Mouse (Mus musculus): Measurements from ENCODE around the gene Adam17. TPM values are rescaled to one million over a fixed set of nuclear protein-coding genes. Genes with fewer than 3 reads are reported as not detected.
A peak's percentile ranks its signal among the peaks of the same experiment; 100 is the strongest.

The Adam17 gene
- polyA plus RNA-seq, 1 experiment: 15.2 TPM

GRCm38 (mm10) chr12:21320317-21320716 lies 53.1 kb downstream of the Adam17 start:
- DNase-seq (ENCODE audit: low read depth, low spot score): no peak
- 78% methylated on average over 4 of the region's 4 CpGs for WGBS

DNA sequence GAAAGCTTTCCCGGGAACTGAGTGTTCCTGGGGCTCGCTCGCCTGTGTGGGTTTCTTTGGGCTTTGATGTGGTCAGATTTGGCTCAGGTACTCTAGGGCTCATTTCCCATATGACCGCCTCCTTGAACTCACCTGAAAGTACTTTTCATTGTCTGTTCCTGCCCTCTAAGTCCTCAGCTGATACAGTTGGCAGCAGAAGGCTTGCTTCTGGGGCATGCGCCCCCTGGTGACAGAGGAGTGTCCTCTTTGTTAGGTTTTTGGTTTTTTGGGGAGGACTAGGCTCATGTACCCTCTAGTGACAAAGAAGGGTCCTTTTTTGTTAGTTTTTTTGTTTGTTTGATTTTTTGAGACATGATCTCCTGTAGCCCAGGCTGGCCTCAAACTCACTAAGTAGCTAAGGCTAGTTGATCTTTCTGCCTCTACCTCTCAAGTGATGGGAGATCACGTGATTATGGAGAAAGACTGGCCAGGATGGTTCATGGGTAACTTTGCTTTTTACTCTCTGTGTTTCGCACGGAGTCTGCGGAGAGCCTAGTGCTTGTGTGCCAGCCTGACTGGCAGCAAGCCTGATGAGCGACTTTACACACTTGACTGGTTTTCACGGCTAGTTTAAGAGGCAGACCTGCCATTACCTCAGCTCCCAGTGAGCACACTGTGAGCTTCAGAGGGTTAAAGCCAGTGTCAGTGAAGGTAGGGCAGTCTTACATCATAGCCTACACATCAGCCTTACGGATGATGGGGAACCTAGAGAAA lies 55.1 kb downstream of the Adam17 start:
- no peak for DNase-seq (ENCODE audit: low read depth, low spot score)
- 83% methylated on average over 12 of the region's 12 CpGs for WGBS

- no peak for DNase-seq (ENCODE audit: low read depth, low spot score)
- 9% methylated on average over 7 of the region's 7 CpGs for WGBS
These were observed 56.6 kb downstream of the Adam17 start for GRCm38 (mm10) chr12:21316869-21317265.

DNA sequence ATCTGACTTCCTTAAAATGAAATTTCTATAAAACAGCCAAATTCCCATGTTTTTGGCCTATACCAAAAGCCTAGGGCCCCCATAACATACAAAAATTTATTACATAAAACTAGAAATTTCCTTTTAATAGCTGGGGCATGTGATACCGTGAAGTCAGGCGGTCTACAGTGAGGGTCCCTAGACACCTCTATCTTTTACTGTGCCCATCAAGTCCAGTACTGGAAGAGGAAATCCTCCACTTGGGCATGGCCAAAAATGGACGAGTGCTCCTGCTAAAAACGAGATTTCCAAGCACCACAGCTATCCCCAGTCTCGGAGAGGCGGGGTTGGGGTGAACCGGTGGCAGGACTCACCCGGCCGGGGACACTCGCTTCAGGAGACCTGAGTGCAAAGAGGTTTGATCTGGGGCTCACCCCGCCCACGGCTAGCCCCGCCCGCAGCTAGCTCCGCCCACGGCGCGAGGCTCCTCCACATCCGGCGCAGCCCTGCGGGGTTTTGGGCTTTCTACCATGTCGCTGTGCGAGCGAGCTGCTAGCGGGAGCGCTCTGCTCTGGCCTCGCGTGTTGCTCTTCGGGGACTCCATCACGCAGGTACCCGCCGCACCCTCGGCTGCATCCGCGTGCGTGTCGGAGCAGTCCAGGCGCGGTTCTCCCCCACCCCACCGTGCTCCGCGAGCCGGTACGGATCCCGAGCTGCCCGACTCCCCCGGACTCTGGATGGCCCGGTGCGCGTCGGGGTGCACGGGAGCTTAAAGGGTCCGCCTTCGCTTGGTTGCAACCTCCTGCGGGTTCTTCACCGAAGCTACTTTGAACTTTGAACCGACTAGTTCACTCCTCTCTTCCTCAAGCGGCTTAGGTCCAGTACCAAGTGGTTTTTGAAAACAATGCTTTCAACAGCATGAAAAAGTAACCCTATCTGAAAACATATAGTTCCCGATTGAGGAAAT lies 57.2 kb downstream of the Adam17 start, which contains the start of gene Iah1:
TSS of gene Iah1 (plus strand) at position 467 of the 946 bp plus-strand sequence.
- no peak for DNase-seq (ENCODE audit: low read depth, low spot score)
- WGBS: 2% methylated on average over 59 of the region's 59 CpGs

DNA sequence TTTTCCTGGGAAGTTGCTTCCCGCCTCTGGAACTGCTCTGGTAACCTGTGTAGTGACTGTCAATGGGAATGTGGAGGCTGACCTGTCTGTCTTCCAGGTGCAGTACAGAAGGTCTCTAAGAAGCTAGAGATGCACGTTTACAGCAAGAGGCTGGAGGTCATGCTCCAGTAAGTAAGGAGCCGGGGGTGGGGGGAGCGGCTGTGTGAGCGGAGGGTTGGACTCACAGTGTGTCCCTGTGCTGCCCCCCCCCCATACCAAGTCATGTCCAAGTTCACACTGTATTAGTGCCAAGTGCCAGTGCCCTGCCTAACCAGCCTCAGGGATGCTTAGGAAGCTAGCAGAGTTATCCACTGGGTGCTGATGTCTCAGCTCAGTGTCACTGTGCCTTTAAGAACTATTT lies 61.2 kb downstream of the Adam17 start:
- 91% methylated on average over 5 of the region's 5 CpGs for WGBS
- no peak for DNase-seq (ENCODE audit: low read depth, low spot score)

GRCm38 (mm10) chr12:21306721-21307120 lies 66.7 kb downstream of the Adam17 start:
- 80% methylated on average over 4 of the region's 4 CpGs for WGBS
- DNase-seq (ENCODE audit: low read depth, low spot score): no peak

DNA sequence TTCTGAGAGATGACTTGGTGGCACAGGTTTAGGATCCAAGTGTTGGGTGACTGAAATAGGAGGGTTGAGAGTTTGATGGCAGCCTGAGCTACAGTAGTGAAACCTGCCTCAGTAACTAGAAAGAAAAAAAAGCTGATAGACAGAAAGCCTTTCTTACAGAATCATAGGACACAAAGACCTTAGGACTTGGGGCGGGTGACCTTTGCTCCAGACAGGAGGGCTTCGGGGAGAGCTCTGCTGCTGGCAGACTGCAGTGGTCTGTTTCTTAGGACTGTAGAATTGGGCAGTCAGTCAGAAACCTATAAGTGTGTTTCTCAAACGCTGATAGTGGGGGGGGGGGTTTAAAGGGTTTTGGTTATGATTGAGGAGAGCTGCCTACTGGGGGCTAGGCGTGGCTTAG lies 67.7 kb downstream of the Adam17 start:
- DNase-seq (ENCODE audit: low read depth, low spot score): no peak
- WGBS: 93% methylated on average over 4 of the region's 4 CpGs

DNA sequence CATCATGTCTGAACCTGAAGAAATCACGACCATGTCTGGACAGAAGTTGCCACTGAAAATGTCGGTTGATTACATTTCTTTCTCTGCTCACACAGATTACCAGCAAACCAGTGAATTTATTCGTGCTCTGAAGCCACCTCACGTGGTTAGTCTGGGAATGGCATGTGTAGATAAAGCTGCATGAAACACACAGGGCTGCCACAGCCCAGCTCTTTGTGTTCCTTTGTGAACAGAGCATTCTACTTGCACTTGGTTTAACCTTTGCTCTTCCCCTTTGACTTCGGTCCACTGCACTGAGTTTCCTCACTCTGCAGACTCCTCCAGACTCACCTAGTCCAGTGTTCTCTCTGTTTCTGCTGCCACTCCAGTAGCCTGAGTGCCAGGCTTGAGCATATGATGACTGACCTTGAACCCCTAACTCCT lies 71.1 kb downstream of the Adam17 start:
- no peak for DNase-seq (ENCODE audit: low read depth, low spot score)
- 37% methylated on average over 5 of the region's 5 CpGs for WGBS

GRCm38 (mm10) chr12:21301932-21302331 lies 71.5 kb downstream of the Adam17 start:
- no peak for DNase-seq (ENCODE audit: low read depth, low spot score)
- WGBS: 23% methylated on average over 8 of the region's 8 CpGs

DNA sequence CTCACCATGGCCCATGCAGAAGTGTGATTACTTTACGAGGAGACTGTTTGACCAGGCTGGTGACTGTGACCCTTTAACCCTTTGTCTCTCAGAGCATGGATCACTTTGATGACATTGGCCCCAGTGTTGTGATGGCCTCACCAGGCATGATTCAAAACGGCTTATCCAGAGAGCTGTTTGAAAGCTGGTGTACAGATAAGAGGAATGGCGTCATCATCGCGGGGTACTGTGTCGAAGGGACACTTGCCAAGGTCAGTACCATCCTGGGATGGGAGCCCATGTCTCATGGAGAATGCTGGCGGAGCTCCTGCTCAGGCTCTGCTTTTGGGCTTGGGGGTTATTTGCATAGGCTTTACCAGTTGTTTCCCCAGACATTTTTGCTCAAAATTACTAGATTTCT lies 72.1 kb downstream of the Adam17 start:
- DNase-seq (ENCODE audit: low read depth, low spot score): no peak
- 76% methylated on average over 7 of the region's 7 CpGs for WGBS

- 98% methylated on average over 11 of the region's 11 CpGs for WGBS
- no peak for DNase-seq (ENCODE audit: low read depth, low spot score)
These were observed 74.6 kb downstream of the Adam17 start for GRCm38 (mm10) chr12:21298856-21299255.

DNA sequence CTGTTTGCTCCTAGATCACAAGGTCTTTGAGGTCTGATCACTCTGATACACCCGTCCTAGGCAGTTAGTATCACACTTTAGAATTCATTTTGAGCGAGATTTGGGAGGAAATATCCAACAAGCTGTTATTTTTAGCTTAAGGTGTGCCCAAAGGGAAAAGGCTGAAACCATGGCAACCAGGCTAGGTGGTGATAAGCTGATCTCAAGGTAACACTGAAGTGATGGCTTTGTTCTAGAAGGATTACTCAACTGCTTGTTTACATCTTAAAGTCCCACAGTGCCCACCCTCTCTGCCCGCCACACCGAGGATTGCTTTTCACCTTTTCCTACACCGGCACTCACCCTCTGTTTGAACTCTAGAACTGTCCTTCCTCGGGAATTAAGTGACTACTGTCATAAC lies 83.8 kb downstream of the Adam17 start:
- 64% methylated on average over 6 of the region's 6 CpGs for WGBS
- DNase-seq (ENCODE audit: low read depth, low spot score): no peak

DNA sequence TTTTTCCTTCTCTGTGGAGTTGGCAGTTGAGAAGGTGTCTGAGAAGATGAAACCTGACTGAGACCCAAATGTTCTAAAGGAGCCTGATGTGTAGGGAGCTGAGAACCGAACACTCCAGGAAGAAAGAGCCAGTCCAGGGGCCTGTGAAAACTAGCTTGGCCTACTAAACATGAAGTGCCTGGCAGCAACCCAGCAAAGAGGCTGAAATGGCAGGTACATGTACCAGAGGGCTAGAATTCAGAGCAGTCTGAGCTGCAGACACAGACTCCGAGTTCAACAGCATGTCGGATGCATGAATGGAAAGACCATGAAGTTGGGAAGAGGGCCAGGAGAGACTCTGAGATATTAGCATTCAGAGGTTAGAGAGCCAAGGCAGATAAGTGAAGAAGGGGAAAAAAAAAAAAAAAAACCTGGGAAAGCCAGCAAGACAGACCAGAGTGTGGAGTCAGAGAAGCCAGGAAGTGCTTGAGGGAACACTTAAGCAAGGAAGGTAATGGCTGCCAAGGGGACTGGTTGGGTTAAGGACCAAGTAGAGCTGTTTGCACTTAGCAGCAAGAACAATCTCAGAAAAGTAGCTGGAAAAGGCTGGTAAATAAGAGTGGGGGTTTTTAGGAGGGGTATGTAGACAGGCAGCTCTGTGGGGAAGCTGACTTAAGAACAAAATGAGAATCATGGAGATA lies 84.6 kb downstream of the Adam17 start:
- DNase-seq (ENCODE audit: low read depth, low spot score): no peak
- WGBS: 94% methylated on average over 3 of the region's 3 CpGs

DNA sequence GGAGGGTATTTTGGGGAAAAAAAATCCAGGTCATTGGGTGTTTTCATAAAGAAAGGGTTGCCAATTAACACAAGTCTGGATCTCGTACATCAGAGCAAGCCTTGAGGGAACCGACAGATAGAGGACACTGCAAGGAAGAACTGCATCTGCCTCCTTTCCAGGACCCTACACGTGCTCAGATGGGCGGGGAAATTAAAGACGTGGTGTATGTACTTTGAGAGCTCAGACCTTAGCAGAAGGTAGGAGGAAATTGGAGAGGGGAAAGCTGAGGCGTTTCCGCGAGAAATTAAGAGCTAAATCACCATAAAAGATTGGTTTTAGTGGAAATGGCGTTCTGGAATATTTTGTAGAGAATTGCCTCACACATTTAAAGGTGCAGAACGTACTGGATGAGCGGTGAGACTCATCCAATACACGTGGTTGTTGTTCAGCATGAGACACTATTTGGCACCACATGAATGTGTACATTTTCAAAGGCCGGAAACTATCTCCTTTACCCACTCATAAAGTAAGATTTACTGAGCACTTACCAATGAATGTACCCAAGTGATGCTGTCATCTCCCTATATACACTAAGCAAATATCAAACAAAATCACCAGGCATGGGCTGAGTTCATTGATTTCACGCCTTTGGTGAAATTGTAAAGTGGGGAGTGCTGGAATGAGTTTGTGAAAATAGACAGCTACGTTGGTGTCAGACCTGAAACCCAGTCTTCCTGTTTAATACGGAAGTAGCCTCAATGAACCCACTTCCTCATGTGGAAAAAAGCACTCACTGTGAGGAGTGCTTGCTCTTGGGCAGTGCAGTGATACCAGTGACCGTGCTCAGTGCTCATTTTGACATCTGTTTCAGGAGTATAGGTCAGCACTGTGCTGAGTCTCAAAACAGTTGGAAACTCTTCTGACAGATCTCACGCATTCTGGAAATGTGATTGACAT lies 86.5 kb downstream of the Adam17 start:
- peak; percentile 22 for DNase-seq (ENCODE audit: low read depth, low spot score)
- 11% methylated on average over 18 of the region's 18 CpGs for WGBS

DNA sequence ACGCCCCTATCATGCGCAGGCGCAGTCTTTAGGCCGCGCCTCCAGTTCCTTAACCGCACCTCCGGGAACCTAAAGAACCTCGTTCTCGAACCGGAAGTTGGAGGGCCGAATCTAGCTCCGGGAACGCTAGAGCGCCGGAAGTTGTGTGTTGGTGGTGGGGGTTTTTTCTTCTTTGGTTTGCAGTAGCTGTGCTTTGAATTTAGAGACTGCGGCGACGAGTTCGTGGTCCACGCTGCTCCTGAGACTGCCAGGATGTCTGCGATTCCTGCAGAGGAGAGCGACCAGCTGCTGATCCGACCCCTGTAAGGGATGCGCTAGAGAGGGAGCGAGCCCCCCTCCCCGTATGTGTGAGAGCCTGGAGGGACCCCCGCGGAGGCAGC lies 87.2 kb downstream of the Adam17 start, which contains the start of gene Itgb1bp1:
TSS of gene Itgb1bp1 (minus strand) at position 42 of the 380 bp plus-strand sequence.
- under 1% methylated on average over 28 of the region's 28 CpGs for WGBS
- peak; percentile 92 for DNase-seq (ENCODE audit: low read depth, low spot score)

DNA sequence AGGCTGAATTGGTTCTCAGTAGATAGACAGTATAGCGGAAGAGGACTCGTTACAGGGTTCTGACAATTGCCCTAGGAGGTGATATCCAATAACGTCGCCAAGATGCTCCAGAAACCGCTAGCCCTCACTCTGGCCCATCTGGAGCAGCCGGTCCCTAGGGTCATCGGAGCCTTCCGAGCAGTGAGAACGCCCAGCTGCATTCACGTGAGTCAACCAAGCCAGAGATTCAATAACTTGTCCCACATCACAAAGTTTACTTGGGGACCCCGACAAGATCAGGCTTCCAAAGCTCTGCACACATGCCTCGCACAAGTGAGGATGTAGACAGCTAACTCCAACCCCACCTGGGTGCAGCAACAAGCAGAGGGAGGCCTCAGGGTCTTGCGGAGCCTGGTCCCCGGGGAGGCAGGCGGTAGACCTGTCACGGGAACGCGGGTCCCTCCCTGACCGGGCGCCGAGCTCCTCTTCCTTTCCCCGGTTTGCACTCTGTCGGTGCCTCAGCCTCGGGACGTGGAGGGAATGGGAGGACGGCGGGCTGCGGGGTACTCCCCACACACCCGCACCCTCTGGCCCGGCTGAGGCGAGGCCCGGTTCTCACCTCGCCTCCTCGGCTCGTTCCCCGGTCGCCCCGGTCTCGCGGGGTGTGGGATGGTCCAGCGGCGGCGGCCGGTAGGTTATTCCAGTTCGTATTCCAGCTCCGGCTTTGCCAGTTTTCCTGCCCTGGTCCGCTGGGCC lies 87.8 kb downstream of the Adam17 start:
- peak; percentile 11 for DNase-seq (ENCODE audit: low read depth, low spot score)
- under 1% methylated on average over 47 of the region's 47 CpGs for WGBS

DNA sequence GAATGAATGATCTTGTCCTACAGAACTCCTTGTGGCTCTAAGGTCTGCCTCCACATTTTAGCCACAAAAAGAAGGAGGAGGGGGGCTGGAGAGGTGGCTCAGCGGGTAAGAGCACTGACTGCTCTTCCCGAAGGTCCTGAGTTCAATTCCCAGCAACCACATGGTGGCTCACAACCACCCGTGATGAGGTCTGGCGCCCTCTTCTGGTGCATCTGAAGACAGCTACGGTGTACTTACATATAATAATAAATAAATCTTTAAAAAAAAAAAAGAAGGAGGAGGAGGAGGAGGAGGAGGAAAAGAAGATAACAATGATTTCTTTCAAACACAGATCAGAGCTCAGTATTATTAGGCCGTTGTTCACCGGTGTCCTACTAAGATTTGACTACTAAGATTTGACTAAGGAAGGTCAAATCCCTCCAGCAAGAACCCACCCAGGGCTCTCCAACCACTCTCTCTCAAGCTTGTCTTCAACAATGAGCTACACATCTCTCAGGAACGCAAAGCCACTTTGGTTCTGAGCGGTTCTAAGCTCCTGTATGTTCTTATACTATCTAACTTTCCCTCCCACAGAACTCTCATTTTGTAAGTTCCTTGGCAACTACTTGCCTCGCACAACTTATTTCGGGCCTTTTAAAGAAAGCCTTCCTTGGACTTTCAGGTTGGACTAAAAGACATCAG lies 88.5 kb downstream of the Adam17 start, which contains the start of gene Cpsf3:
TSS of gene Cpsf3 (plus strand) at position 631 of the 681 bp plus-strand sequence.
- WGBS: 61% methylated on average over 11 of the region's 11 CpGs
- no peak for DNase-seq (ENCODE audit: low read depth, low spot score)
